Mouse (Mus musculus) ES-Bruce4 (cell line): ENCODE measurements at regions not wholly inside any gene's neighbourhood (a gene's known extent, or its start where the extent isn't known, plus 50 kb on each side); places are given as distances from the start of the nearest gene placed in this dataset.

Experiments used
- CTCF ChIP-seq: IDR thresholded peaks from one replicate; pipeline ENCODE4 v1.8.1; 2011; ENCODE audit warnings: low read depth, low read length
- EP300 ChIP-seq: IDR thresholded peaks from 2 replicates; pipeline ENCODE4 v1.6.1; 2011; ENCODE audit warnings: low read depth, low read length; ENCODE audit not compliant: insufficient read depth
- POLR2A ChIP-seq: IDR thresholded peaks from one replicate; pipeline ENCODE4 v1.8.1; 2011; ENCODE audit warnings: low read length; ENCODE audit not compliant: insufficient read depth

GRCm38 (mm10) chr8:15334532-15334931 lies 288.7 kb upstream of the BB014433 start:
- TF ChIP-seq EP300: no peak
- TF ChIP-seq CTCF: no peak
- no peak for TF ChIP-seq POLR2A
